Mouse (Mus musculus): Measurements from ENCODE around the gene Stk40. TPM values are rescaled to one million over a fixed set of nuclear protein-coding genes. Genes with fewer than 3 reads are reported as not detected.

Stk40 gene
- polyA plus RNA-seq, 1 experiment from 2014 or later, result 41.3 TPM

Other genes with a start within 250 kb of the Stk40 start
- gene Csf3r, start 79.4 kb upstream of the Stk40 start, polyA plus RNA-seq (2015; fragmentation: Nextera tagmentation; extraction: Ambion mirVana), result 1.1 and 1.4 TPM in 2 replicates
- gene Mrps15, start 57.0 kb upstream of the Stk40 start, polyA plus RNA-seq (2015; fragmentation: Nextera tagmentation; extraction: Ambion mirVana), result 150 and 153 TPM in 2 replicates
- 19.0 and 19.1 TPM in 2 replicates for gene Oscp1, start 45.4 kb upstream of the Stk40 start, polyA plus RNA-seq (2015; fragmentation: Nextera tagmentation; extraction: Ambion mirVana)
- 51.8 and 52.9 TPM in 2 replicates for gene Lsm10, start 7.3 kb upstream of the Stk40 start, polyA plus RNA-seq (2015; fragmentation: Nextera tagmentation; extraction: Ambion mirVana)
- 90.0 and 98.5 TPM in 2 replicates for gene Eva1b, start 43.8 kb downstream of the Stk40 start, polyA plus RNA-seq (2015; fragmentation: Nextera tagmentation; extraction: Ambion mirVana)
- gene Sh3d21, start 59.5 kb downstream of the Stk40 start, polyA plus RNA-seq (2015; fragmentation: Nextera tagmentation; extraction: Ambion mirVana), result 8.3 and 9.5 TPM in 2 replicates
- 219 and 230 TPM in 2 replicates for gene Thrap3, start 98.8 kb downstream of the Stk40 start, polyA plus RNA-seq (2015; fragmentation: Nextera tagmentation; extraction: Ambion mirVana)
- 39.6 and 40.7 TPM in 2 replicates for gene Map7d1, start 152.4 kb downstream of the Stk40 start, polyA plus RNA-seq (2015; fragmentation: Nextera tagmentation; extraction: Ambion mirVana)
- gene Trappc3, start 158.4 kb downstream of the Stk40 start, polyA plus RNA-seq (2015; fragmentation: Nextera tagmentation; extraction: Ambion mirVana), result 106 and 111 TPM in 2 replicates
- 10.6 and 15.2 TPM in 2 replicates for gene Col8a2, start 182.8 kb downstream of the Stk40 start, polyA plus RNA-seq (2015; fragmentation: Nextera tagmentation; extraction: Ambion mirVana)
- gene Adprhl2, start 217.7 kb downstream of the Stk40 start, polyA plus RNA-seq (2015; fragmentation: Nextera tagmentation; extraction: Ambion mirVana), result 74.4 and 81.1 TPM in 2 replicates
- 4.7 and 4.9 TPM in 2 replicates for gene Tekt2, start 221.7 kb downstream of the Stk40 start, polyA plus RNA-seq (2015; fragmentation: Nextera tagmentation; extraction: Ambion mirVana)